Mouse (Mus musculus): Measurements from ENCODE around the gene Itih5.

Gene Itih5

DNA sequence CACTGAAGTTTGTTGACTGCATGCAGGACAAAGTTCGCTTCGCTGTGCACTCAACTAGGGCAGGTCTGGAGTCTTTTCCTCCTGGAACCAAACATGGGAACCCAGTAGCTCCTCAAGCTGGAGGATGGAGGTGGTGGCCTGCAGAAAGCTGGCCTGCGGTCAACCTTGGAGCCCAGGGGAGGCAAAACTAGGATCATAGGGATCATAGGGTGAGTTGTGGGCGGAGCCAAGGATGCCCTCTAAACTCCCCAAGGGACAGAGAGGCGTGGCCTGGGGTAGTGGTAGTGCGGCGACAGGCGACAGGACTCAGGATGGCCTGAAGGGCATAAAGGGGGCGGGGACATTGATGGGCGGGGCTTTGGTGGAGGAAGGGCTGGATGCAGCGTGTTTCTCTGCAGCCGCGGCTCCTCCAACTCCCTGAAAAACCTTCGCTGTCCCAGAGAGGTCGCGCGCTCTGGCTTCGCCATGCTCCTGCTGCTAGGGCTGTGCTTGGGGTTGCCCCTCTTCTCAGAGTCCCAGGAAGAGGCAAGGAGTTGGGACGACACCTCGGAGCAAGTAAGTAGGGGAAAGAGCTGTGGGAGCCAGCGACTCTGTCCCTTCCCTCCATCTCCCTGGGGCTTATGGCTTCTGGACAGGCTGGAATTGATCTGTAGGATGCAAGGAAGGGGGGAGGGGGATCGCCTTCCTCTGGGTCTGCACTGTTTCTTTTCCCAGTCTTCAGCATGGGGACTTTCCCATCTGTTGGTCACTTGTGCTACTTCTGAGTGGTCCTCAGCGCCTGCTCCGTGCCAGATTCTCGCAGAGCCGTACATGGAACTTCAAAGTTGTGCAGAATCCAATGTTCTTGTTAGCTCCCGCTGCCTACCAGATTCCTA lies at the start of gene Itih5:
Gene Itih5, plus strand, starts transcription at position 371 of the 875 bp plus-strand sequence.
- DNase-seq (ENCODE audit: low spot score): peak; percentile 31

DNA sequence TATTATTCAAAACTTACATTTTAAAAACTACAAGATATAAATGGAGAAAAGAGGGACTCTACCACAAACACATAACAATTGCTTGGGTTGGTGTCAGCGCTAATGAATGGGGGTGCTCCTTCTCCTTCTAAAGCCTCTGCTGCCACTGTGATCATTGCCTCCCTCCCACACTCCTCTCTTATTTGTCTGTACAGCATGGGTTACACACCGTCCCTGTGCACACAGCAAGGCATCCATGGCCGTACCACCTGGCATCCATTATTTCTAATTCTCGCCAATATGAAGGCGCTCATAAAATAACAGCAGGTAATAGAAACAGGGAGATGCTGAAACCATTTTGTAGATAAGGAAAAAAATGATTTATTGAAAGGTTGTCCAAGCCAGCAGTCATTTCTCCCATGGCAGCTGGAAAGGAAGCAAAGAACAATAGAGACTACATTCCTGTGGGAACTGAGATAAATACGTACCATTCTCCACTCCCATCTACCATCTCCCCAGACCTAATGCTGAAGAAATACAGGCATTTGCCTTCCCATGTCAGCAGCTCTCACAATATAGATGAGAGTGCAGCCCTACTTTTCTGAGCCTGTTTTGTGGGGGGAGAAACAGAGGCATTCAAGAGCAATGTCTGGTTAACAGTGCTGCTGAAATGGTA lies 44.7 kb upstream of the Itih5 start:
- no peak for DNase-seq (ENCODE audit: low spot score)

DNA sequence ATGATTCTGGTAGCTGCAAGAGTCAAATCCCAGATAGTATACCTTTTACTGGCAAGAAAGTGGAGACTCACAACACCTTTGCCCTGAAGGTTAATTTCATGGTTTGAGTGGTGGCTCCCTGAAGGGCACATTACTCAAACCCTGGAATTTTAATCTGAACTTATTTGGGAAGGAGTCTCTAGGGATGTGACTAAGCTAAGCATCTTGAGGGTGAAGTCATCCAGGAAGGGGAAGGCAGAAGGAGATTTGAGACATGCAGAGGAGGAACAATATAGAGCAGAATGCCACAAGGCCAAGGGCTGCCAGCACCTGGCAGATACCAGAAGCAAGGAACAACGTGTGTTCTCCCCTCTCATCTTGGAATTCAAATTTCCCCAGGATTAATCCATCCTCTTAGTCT lies 34.6 kb upstream of the Itih5 start:
- DNase-seq (ENCODE audit: low spot score): no peak

DNA sequence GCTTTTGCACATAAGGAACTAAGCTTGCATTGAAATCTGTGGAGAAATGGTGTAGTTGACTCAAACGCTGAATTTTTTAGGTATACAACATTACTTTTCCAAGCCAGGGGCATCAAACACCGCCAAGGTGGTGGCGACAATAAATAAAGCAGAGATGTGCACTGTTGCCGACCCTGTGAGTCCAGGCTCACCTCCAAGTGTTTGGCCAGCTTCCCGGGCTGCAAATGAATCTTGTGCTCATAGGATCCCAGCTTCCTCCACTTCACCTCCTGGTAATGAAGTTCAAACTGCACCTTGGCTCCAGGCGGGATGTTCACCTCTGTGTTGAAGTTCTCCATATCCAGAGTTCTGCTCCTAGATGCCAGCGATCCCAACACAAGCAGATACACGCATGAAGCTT lies 34.1 kb upstream of the Itih5 start:
- DNase-seq (ENCODE audit: low spot score): no peak

DNA sequence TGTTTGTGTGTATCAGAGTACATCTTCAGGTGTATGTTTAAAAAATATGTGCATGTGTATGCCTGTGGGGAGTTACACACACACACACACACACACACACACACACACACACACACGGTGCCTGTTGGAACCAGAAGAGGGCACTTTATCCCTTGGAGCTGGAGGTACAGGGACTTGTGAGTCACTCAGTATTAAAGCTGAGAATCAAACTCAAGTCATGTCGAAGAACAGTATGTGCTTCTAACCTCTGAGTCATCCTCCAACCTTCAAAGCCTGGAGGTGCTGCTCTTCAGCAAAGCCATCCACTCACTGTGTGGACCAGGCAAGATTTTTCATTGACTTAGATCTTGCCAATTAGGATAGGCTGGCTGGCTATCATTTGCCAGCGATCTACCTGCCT lies 31.5 kb upstream of the Itih5 start:
- DNase-seq (ENCODE audit: low spot score): no peak

DNA sequence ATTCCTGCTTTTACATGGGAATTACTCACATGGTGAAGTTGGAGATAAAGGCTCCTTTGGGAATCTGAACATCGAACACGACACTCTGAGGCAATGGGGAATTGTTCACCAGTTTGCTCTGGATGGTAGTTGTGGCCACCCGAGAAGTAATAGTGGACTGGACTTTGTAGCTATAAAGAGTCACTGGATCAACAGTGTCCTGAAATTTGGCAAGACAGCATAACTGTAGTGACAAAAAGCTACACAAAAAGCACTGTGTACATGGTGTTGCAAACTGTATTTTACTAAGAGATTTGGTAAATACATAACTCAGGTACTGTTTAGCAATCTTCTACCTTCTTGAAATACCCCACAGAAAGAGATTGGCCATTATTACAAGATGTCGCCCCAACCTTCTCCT lies 27.2 kb upstream of the Itih5 start:
- DNase-seq (ENCODE audit: low spot score): no peak

DNA sequence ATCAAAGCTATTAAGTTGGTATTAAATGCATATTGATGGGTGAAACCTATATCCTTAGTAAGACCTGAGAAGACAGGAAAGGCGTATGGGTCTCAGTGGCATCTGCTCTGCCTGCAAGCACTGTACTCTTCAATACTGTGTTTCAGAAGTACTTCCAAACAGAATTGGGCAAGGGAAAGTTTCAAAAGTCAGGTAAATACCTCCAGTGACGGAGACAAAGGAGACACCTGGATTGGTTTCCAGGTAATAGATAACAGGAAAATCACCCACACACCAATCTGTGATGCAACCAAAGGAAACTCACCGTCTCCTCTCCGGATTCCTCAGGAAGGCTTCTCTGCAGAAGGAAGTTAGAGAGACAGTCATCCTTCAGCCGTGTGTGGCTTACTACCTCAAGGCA lies 25.9 kb upstream of the Itih5 start:
- no peak for DNase-seq (ENCODE audit: low spot score)

DNA sequence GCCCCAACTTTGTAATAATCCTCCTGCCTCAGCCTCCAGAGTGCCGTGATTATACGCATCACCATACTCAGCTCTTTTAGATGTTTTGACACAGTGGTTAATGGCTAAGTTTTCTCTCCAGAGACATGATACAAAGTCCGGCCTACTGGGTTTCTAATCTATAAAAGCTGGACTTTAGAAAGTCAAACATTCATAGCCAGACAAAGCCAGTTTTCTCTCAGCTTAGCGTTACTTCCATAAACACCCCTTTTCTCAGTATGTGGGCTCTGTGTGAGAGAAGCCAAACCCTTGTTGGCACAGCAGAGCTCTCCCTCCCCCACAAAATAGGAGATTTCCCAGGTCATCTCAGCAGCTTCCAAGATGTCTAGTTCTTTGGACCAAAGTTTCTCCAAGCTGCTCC lies 24.8 kb upstream of the Itih5 start:
- no peak for DNase-seq (ENCODE audit: low spot score)

DNA sequence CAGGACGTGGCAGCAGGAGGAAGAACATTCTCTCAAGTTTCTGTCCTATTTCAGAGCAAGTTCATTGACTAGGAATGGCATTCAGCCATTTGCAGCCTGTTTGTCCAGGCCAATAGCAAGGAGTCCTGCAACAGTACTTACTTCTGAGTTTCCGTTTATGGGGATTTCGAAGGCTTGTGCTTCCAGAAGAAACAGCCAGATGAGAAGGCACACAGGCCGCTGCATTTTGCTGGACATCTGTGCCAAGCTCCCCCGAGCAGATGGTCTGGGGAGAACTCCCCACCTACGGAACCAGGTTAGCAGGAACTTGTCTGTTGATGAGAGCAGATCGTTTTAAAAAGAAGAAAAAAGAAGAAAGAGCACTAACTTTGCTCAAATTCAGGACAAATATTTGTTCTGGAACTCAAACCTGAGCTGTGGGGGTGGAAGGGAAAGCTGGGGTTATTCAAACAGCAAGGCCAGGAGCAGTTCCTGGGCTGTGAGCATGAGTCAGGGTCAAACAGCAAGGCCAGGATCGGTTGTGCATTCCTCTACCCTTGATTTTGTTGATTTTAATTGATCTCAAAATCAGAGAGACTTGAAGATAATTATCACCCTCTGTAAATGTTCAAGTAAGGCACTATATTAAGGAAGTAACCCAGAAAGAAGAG lies 22.9 kb upstream of the Itih5 start:
- no peak for DNase-seq (ENCODE audit: low spot score)

DNA sequence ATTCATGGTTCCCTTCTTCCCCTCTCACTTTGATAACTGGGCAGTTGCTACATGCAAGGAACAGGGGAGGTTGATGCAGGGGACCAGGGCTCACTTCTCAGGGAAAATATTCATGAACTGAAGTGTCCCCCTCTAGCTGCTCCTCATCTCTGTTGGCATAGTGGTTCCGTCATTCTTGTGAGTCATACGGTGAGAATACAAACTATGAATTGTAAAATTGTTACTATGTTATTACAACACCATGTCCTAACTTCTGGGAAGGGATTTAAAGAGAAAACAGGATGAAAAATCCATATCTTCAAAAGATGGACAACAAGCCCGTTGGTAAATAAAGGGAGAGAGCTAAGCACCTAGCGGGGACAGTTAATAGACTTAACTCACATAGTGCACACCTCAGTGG lies 22.1 kb upstream of the Itih5 start, which contains the start of gene Itih2:
Gene Itih2, minus strand, starts transcription at position 101 of the 400 bp plus-strand sequence.
- no peak for DNase-seq (ENCODE audit: low spot score)

DNA sequence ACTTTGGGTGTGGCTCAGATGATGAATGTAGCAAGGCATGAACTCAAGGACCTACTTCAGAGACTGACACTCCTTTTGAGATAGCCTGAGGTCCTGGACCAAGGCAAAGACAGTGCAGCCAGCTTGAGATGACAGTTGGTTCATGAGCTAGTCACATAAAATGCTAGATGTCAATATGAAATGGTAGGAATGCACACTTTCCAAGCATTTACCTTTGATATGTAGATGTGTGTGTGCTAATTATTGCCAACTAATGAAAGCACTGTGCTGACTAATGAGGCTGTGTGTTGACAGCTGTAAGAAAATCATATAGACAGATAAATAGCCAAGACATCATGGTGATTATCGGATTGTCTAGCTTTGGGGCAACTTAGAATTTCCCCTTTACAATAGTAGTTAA lies 21.2 kb upstream of the Itih5 start:
- DNase-seq (ENCODE audit: low spot score): no peak

DNA sequence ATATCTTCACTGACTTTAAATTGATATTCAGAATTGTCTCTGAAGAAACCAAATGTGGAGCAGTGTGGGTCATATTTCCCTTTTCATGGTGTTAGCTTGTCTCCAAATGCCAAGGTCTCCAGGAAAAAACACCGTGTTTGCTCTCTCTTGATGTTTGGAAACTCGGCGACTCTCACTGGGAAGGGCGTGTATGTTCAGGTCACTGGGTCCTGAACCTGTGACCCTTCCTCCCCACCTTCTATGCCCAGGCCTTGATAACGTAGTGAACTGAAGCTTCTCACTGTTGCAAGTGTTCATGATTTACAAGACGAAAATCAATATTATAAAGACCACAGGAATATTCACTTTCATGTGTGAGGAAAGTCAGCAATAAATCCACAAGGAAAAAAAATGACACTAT lies 19.4 kb upstream of the Itih5 start:
- no peak for DNase-seq (ENCODE audit: low spot score)

DNA sequence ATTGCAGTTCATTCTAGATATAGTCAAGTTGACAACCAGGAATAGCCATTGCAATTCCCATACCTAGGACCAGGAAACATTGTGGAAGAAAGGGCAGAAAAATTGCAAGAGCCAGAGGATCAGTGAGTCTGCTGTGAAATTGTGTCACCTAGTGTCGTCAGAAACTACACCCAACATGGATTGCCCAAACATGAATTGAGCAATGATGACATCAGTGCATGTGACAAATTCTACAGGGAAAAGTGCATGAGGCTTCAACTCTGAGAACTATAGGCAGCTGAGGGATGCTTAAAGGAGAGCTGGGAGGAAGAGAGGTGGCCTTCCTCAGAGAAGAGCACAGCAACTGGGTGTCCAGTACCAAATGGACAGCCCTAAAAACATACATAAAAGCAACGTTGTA lies 16.1 kb upstream of the Itih5 start:
- no peak for DNase-seq (ENCODE audit: low spot score)

DNA sequence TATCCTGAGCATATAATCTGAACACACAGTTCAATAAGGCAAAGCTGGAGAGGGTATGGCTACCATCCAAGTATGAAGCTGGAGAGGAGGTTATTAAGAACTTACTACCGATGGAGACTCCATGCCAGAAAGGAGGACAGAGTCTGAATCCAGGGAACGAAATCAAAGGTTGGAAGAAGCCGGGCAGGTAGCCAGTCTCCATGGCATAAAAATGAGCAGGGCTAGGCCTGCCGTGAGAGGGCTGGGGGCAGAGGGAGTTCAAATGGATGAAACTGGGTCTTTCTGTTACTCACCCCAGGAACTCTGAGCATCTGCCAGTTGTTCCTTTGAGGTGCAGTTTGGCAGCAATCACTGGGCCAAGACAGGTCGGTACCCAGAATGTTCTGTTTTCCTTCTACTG lies 12.9 kb upstream of the Itih5 start:
- no peak for DNase-seq (ENCODE audit: low spot score)

DNA sequence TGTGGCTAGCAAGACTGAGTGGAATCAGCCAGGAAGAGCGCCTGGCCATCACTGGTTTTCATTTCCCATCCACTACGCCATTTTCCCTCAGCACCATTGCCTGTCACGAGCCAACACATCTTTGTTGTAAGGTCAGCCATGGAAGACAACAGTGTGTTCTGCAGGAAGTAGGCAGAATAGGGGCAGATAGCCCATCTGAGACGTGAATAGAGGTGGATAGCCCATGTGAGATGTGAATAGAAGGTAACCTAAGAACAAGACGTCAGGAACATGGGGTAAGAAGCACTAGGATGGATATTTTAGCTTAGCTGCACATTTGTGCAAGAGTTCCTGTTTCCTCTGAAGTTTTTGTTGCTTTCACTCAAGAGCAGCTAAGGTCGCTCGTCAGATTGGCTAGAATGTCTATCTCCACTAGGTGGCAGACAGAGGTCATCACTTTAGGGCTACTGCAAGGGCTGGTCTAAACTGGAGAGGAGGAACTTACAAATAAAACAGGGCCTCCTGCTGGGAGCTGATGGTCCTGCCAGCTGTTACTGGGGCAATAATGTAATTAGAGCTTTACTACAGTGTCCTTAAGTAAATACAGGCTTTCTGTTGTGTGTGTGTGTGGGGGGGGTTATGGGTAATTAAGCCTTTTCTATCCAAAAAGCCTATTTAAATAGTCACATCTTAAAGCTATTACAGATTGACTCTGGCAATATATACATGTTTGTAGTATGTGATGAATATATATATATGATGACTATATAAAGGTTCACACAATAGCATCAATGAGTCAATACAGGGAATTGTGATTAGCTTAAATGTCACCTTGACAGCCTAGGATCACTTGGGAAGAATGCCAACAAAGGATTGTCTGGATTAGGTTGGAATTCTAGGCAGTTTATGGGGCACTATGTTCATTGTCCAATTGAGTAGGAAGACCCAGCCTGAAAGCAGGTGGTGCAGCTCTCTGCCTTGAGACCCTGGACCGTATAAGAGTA lies 10.6 kb upstream of the Itih5 start:
- DNase-seq (ENCODE audit: low spot score): no peak

DNA sequence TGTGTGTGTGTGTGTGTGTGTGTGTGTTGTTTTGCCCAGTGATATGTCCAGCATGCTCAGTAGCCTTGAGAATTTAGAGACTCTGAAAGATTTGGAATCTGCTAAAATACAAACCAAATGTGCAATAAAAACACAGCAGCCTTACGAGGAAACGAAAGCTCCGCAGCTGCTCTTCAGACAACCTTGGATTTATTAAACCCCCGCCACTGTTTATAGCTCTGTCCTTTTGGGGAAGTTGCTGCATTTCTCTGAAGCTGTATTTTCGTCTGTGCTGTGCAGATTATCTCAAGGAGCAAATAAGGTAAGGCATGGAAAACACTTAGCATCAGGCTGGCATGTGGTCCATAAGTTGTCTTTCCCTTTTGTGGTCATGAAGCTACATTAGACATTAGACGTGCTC lies 7.9 kb upstream of the Itih5 start:
- DNase-seq (ENCODE audit: low spot score): no peak

DNA sequence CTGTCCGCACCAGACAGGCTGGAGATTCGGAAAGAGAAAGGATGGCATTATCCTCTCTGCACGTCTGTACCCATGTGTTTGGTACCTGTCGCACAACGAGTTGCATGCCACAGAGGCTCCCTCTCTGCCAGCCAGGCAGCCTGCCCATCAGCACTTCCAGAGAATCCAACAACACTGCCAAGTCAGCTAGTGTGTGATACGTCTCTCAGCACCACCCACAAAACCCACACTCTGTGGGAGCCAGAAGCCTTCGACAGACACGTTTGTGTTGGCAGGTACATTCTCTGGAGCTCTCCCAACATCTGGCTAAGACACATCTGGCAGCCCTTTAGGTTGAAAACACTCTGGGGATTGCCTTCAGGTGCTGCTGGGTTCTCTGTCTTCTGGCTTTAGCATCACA lies 6.2 kb upstream of the Itih5 start:
- DNase-seq (ENCODE audit: low spot score): no peak

DNA sequence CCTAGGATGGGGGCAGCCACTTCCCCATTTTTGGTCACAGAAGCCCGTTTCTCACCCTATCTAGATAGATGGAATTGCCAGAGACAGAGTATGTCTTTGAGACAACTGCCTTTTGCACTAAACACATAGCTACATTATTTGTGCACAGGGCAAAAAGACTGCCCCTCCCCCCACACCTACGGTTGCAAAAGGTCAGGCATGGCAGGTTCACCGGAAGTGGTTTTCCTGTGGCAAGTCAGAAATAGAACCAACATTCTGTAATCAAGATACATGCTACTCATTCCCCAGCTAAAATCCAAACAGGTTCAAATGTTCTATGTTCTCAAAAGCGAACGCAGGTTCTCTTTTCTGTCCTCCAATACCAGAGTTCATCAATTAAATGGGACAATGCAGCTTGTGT lies 781 bp upstream of the Itih5 start:
- DNase-seq (ENCODE audit: low spot score): no peak

DNA sequence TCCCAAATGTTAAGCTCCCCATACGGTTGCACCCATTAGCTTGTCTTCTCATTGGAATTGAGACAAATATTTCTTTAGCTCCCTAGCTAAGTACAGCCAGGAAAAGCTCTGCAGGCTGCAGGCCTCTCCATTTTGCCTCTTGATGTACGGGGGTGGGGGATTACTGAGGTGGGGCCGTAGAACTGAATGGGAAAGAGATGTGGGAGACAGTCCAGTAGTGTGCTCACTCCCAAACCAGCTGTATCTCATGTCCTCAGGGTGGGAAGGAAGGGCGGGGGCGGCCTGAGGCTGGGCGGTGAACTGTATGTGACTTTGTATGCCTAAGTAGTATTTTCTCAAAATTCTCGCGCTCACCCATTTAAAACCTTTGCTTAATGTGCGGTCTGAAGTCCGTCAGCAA lies 3.8 kb downstream of the Itih5 start:
- no peak for DNase-seq (ENCODE audit: low spot score)

DNA sequence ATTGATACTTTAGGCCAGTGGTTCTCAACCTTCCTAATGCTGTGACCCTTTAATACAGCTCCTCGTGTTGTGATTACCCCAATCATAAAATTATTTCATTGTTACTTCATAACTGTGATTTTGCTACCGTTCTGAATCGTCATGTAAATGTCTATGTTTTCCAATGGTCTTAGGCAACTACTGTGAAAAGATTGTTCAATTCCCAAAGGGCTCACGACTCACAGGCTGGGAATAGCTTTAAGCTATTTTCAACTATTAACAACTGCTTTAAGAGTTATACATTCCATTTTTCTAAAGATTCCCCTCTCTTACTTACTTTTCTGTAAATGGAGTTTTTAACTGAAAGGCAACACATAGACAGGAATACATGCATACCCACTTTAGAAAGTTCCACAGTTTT lies 8.6 kb downstream of the Itih5 start:
- no peak for DNase-seq (ENCODE audit: low spot score)

DNA sequence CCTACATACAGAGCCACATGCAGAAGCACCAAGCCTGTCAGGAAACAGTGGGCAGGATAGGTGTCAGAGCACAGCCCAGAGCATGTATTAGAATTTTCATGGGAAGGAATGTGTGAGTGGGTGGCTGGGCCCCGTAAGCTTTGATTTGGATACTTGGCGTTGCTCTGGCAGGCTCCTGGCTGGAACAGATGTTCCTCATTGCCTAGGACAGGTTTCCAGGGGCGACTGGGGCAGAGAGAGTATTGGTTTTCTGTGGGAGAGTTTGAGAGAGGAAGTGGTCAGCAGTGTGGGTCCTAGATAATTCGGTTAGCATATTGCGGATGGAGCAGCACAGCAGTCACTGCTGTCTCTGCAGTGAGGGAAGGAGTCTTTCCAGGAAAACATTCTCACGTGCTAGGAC lies 13.3 kb downstream of the Itih5 start:
- no peak for DNase-seq (ENCODE audit: low spot score)

DNA sequence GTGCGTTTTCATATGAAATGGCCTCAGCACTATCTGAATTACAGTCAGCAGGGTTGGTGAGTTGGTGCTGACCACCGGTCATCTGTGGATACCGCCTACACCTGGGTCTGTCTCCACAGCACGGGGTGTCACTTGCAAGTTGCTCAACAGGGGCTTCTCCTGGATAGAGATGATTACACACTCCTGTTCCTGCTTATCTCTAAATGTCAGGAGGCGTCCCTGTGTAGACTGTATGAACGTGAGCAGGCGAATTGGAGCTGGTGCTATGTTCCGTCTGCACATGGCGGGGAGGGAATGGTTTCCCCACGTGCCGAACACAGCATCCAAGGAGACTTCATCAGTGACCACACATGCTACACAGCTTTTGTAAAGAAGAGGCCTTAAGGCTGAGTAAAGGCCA lies 13.9 kb downstream of the Itih5 start:
- no peak for DNase-seq (ENCODE audit: low spot score)
